Mouse (Mus musculus) lung, postnatal 4 days (tissue): ENCODE measurements at regions not wholly inside any gene's neighbourhood (a gene's known extent, or its start where the extent isn't known, plus 50 kb on each side); places are given as distances from the start of the nearest gene placed in this dataset.

ENCODE experiments used
- DNase-seq, 2 experiments: peaks; one replicate each; pipeline ENCODE4 v3.0.0; 2021

- DNase-seq: no peak
Measured at GRCm38 (mm10) chr9:41542511-41542910, 381.0 kb upstream of the Ubash3b start.

- no peak for DNase-seq
Measured at GRCm38 (mm10) chr9:41541327-41541726, 379.8 kb upstream of the Ubash3b start.

- DNase-seq: peak; percentile 13 to 36
Measured at GRCm38 (mm10) chr9:41532786-41533185, 371.3 kb upstream of the Ubash3b start.

GRCm38 (mm10) chr9:41532290-41532689 is 370.8 kb upstream of the Ubash3b start:
- no peak for DNase-seq

GRCm38 (mm10) chr9:41531596-41531995 is 370.1 kb upstream of the Ubash3b start:
- DNase-seq: no peak

- no peak for DNase-seq
Measured at GRCm38 (mm10) chr9:41526126-41526525, 364.6 kb upstream of the Ubash3b start.

GRCm38 (mm10) chr9:41525534-41525933 is 364.0 kb upstream of the Ubash3b start:
- no peak for DNase-seq

- no peak for DNase-seq
Measured at GRCm38 (mm10) chr9:41524591-41524990, 363.1 kb upstream of the Ubash3b start.

GRCm38 (mm10) chr9:41523969-41524368 is 362.5 kb upstream of the Ubash3b start:
- DNase-seq: no peak

GRCm38 (mm10) chr9:41522302-41522701 is 360.8 kb upstream of the Ubash3b start:
- no peak for DNase-seq

- DNase-seq: no peak
Measured at GRCm38 (mm10) chr9:41517787-41518186, 356.3 kb upstream of the Ubash3b start.

GRCm38 (mm10) chr9:41517053-41517696 is 355.7 kb upstream of the Ubash3b start:
- DNase-seq: no peak

- DNase-seq: no peak
Measured at GRCm38 (mm10) chr9:41515192-41515591, 353.7 kb upstream of the Ubash3b start.

GRCm38 (mm10) chr9:41513701-41514100 is 352.2 kb upstream of the Ubash3b start:
- DNase-seq: no peak

- no peak for DNase-seq
Measured at GRCm38 (mm10) chr9:41509597-41509996, 348.1 kb upstream of the Ubash3b start.

- DNase-seq: no peak
Measured at GRCm38 (mm10) chr9:41508746-41509145, 347.2 kb upstream of the Ubash3b start.

- no peak for DNase-seq
Measured at GRCm38 (mm10) chr9:41498326-41498725, 336.8 kb upstream of the Ubash3b start.

GRCm38 (mm10) chr9:41490112-41490511 is 328.6 kb upstream of the Ubash3b start:
- no peak for DNase-seq

GRCm38 (mm10) chr9:41488046-41488445 is 326.5 kb upstream of the Ubash3b start:
- DNase-seq: no peak

- no peak for DNase-seq
Measured at GRCm38 (mm10) chr9:41483218-41483617, 321.7 kb upstream of the Ubash3b start.

- no peak for DNase-seq
Measured at GRCm38 (mm10) chr9:41481611-41482266, 320.2 kb upstream of the Ubash3b start.

GRCm38 (mm10) chr9:41479854-41480749 is 318.6 kb upstream of the Ubash3b start:
- DNase-seq: no peak

GRCm38 (mm10) chr9:41479085-41479484 is 317.6 kb upstream of the Ubash3b start:
- DNase-seq: no peak
